Mouse (Mus musculus) central nervous system, embryonic 11.5 days (tissue): ENCODE results near the gene Erp29. TPM values are rescaled to one million over a fixed set of nuclear protein-coding genes. Genes with fewer than 3 reads are reported as not detected.

Source experiments
- polyA plus RNA-seq: library from polyadenylated mRNA; depleted of rRNA; stranded (reverse); fragments of >200 nt; gene quantifications from 2 replicates; pipeline ENCODE4 v1.2.3, GENCODE M21; 2012; rRNA removed

Gene Erp29
- 121 and 200 TPM in 2 replicates for polyA plus RNA-seq

DNA sequence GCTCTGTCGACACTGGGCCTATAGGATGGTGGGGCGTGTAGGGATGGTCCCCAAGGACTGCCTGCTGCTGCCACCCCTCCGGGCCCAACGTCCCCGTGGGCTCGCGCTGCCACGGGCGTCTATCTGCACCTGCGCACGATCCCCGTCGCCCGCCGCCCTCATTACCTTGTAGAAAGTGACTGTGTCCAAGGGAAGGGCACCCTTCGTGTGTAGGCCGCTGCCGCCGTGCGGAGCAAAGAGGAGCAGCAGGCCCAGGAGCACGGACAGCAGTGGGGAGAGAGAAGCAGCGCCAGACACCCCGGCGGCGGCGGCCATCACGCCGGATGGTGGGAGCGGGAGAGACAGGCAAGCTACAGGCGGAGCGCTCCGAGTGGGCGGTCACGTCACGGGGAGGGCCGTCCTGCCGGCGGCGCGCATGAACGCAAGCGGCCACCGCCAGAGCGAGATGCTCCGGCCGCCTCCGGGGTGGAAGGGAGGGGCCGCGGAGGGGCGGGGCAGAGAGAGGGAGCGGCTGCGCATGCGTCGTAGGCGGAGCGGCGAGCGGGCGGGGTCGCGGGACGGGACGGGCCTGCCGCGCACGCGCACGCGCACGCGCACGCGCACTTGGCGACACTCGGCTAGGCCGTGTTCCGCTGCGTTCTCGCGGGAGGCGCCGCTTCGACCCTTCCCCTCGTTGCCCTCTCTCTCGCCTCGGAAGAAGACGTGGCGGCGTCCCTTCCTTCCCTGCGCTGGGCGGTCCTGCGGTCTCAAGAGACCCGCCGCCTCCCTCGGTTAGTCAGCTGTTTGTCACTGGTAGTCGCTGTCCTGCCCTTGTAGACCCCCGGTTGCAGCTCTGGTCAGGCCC, at the start of gene Erp29:
Erp29 (minus strand) TSS at position 481 of the 844 bp plus-strand sequence.

DNA sequence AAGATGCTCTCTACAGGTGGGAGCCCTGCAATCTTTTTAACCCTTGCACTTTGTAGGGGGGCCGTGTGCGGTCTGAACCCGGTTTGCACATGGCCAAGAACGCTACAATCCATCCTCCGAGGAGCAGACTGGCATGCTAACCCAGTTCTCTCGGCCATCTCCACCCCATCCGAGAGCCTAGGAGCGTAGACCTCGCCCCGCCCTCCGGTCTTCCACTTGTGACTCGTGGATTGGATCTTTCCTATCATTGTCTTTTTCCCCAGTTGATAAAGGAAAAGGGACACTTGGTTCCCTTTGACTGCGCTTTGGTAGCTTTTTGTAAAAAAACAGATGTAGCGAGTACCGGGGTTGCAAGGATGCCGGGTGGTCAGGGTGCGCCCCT, 671 bp downstream of the Erp29 start, which contains the start of gene Tmem116:
Tmem116 (plus strand) TSS at position 250 of the 382 bp plus-strand sequence.

GRCm38 (mm10) chr5:121397187-121398145, 54.8 kb downstream of the Erp29 start, which contains the start of gene Naa25:
Gene Naa25, plus strand, starts transcription at chr5:121397936.

GRCm38 (mm10) chr5:121385461-121386119, 66.7 kb downstream of the Erp29 start, which contains the start of gene Trafd1:
Gene Trafd1, minus strand, starts transcription at chr5:121385632.

Other genes starting within 250 kb of the Erp29 start
- 1,287 and 1,497 TPM in 2 replicates for gene Rpl6, start 248.0 kb downstream of the Erp29 start, polyA plus RNA-seq
- 18.1 and 20.6 TPM in 2 replicates for gene Hectd4, start 232.3 kb downstream of the Erp29 start, polyA plus RNA-seq
- 111 and 159 TPM in 2 replicates for gene Trafd1, start 66.9 kb downstream of the Erp29 start, polyA plus RNA-seq
- gene Naa25, start 54.6 kb downstream of the Erp29 start, polyA plus RNA-seq, result 23.1 and 26.8 TPM in 2 replicates
- gene Tmem116, start 613 bp downstream of the Erp29 start, polyA plus RNA-seq, result 0.48 and 1.4 TPM in 2 replicates
- gene Adam1b, start 50.9 kb upstream of the Erp29 start, polyA plus RNA-seq, result not detected in 2 replicates
- gene Adam1a, start 93.0 kb upstream of the Erp29 start, polyA plus RNA-seq, result 14.7 and 16.5 TPM in 2 replicates
- 0.11 and 0.82 TPM in 2 replicates for gene Gm42878, start 93.0 kb upstream of the Erp29 start, polyA plus RNA-seq
- 120 and 148 TPM in 2 replicates for gene Mapkapk5, start 93.4 kb upstream of the Erp29 start, polyA plus RNA-seq
- gene Aldh2, start 141.3 kb upstream of the Erp29 start, polyA plus RNA-seq, result 90.5 and 161 TPM in 2 replicates
- 0.85 and 2.2 TPM in 2 replicates for gene Acad12, start 166.4 kb upstream of the Erp29 start, polyA plus RNA-seq
- 2.1 and 2.7 TPM in 2 replicates for gene Acad10, start 208.0 kb upstream of the Erp29 start, polyA plus RNA-seq
- 29.5 and 30.0 TPM in 2 replicates for gene Brap, start 208.1 kb upstream of the Erp29 start, polyA plus RNA-seq